Comparison of ENCODE assay signal across 10 mouse cellular contexts in the genomic region with DNA sequence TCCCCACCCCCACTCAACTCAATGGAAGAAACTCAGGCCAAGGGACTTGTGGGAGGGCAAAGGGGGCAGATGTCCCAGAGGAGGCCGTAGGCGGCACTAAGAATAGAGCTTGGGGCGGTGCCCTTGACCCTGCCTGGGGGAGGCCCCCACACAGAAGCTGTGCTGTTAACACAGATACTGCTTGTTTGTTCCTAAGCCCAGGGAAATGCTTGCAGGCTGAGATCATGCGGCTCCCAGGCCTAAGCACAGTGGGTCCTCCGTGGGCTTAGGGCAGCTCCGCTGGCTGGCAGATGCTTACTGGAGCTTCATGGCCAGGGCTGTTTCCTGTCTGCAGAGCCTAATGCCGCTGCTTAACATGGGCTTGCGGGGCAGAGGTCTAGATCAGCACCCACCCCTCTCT. TPM values are rescaled to one million over a fixed set of nuclear protein-coding genes. Genes with fewer than 3 reads are reported as not detected.
DNase-seq lines count a peak whose midpoint lies in the region; ATAC-seq and TF ChIP-seq lines count a peak whose summit lies in the region.
"Had no signal": no experiment of that assay in that cellular context is flagged by ENCODE, and none has a peak within 500 bp of the region (broad histone marks: within the 10 kb centered on the region; RNA-seq: fewer than 3 reads in every experiment).

No protein-coding gene starts in this region.

- no peaks in the 10 kb centered on the region for H3K36me3 ChIP-seq in heart, embryonic 15.5 days
- peaks cover 56% of the 10 kb centered on the region for H3K36me3 ChIP-seq in limb, embryonic 14.5 days (ENCODE audit: control insufficient read depth, insufficient read depth, low read length)

- peaks cover 21% of the 10 kb centered on the region for H3K4me1 ChIP-seq in heart, embryonic 15.5 days (replicated peaks)
- no peaks in the 10 kb centered on the region for H3K4me1 ChIP-seq in limb, embryonic 14.5 days (ENCODE audit: control insufficient read depth, insufficient read depth, low read length)
- H3K4me1 ChIP-seq: megakaryocyte, embryonic 14.5 days had no signal

- H3K27ac ChIP-seq in heart, embryonic 15.5 days = peak overlapping the region; percentile 72
- H3K27ac ChIP-seq in limb, embryonic 14.5 days (replicated peaks; ENCODE audit: low read depth, low read length) = no peak overlapping the region
- H3K27ac ChIP-seq: heart, adult 2 months had no signal

- H3K4me2 ChIP-seq in heart, embryonic 15.5 days = no peak overlapping the region
- H3K4me2 ChIP-seq in limb, embryonic 14.5 days (replicated peaks; ENCODE audit: low read depth, low read length, severe bottlenecking) = no peak overlapping the region

- intact Hi-C loops in gastrocnemius, postnatal 14 days (cut with DNase I; ENCODE audit: low total_unique reads) = no loop called here

- H3K4me3 ChIP-seq in heart, embryonic 15.5 days = no peak overlapping the region
- no peak overlapping the region for H3K4me3 ChIP-seq in limb, embryonic 14.5 days (replicated peaks; ENCODE audit: low read length)
- H3K4me3 ChIP-seq: heart, adult 2 months; megakaryocyte, embryonic 14.5 days had no signal

- 22% methylated on average over 8 of the region's 8 CpGs for WGBS in heart, embryonic 15.5 days
- WGBS in limb, embryonic 14.5 days = 63% methylated on average over 8 of the region's 8 CpGs

- no peaks in the 10 kb centered on the region for H3K9me3 ChIP-seq in heart, embryonic 15.5 days (replicated peaks)
- H3K9me3 ChIP-seq in limb, embryonic 14.5 days (ENCODE audit: control insufficient read depth, low read length) = no peaks in the 10 kb centered on the region

- peak; percentile 35 for DNase-seq in gastrocnemius, postnatal 14 days
- no peak for DNase-seq in gastrocnemius, postnatal 10 days
- peak; percentile 43 for DNase-seq in embryo, embryonic 11 days
- DNase-seq in limb, embryonic 14.5 days (ENCODE audit: low spot score) = peak; percentile 16
- no peak for DNase-seq in layer of hippocampus, adult 9-10 months (ENCODE audit: low spot score)
- DNase-seq in urinary bladder, postnatal 36 days (ENCODE audit: low spot score in 2 of 2) = no peak

- no peak for TF ChIP-seq POLR2A in limb, embryonic 14.5 days (IDR thresholded peaks at IDR 0.05; ENCODE audit: borderline replicate concordance, extremely low read depth, insufficient read depth, insufficient read length)

- no peak overlapping the region for H3K9ac ChIP-seq in heart, embryonic 15.5 days
- H3K9ac ChIP-seq in limb, embryonic 14.5 days (ENCODE audit: low read depth, low read length, severe bottlenecking) = no peak overlapping the region

- H3K27me3 ChIP-seq in heart, embryonic 15.5 days = no peaks in the 10 kb centered on the region
- no peaks in the 10 kb centered on the region for H3K27me3 ChIP-seq in limb, embryonic 14.5 days (ENCODE audit: control insufficient read depth, insufficient read depth, low read length)
- H3K27me3 ChIP-seq: megakaryocyte, embryonic 14.5 days had no signal

- peak; percentile 89 for ATAC-seq in heart, embryonic 15.5 days (replicated peaks; ENCODE audit: insufficient number of reproducible peaks, insufficient read depth, low FRiP score, low read depth)
- 0 out of 2 replicates have a peak, but pooled peaks have one; percentile 27 for ATAC-seq in limb, embryonic 14.5 days (ENCODE audit: low FRiP score, low read depth)
- no peak for ATAC-seq in inflammation-experienced regulatory T-cells, adult 6 months

RNA-seq across cellular contexts. Expression of a gene that starts 44.5 kb away (rescaled TPM):
- total RNA-seq in gastrocnemius, postnatal 14 days (2021) = 10 to 100 TPM; 12.3 to 18.7 TPM
- 10 to 100 TPM; 14.6 to 15.9 TPM for total RNA-seq in gastrocnemius, postnatal 10 days (2021)
- polyA plus RNA-seq in heart, embryonic 15.5 days (2015; fragmentation: Nextera tagmentation; extraction: Ambion mirVana) = 4.3 and 5.5 TPM in 2 replicates
- 18.3 and 21.5 TPM in 2 replicates for polyA plus RNA-seq in limb, embryonic 14.5 days (2012; rRNA removed)
- polyA plus RNA-seq in limb, embryonic 14.5 days (2014; fragmentation: Nextera tagmentation; extraction: Ambion mirVana) = 8.0 and 8.1 TPM in 2 replicates
- 10 to 100 TPM in 1 of 3 experiments, 1 to 10 TPM in 2; 9.1 to 14.6 (median 9.5) TPM for polyA plus RNA-seq in inflammation-experienced regulatory T-cells, adult 6 months (2017; shearing (Covaris generic))

Comparison
In these comparisons a context has a peak if more than half of its experiments do, and no peak if none do; other contexts are left out.
1. DNase-seq: peak in gastrocnemius, postnatal 14 days (single experiment), embryo, embryonic 11 days (single experiment) and limb, embryonic 14.5 days (single experiment); none in gastrocnemius, postnatal 10 days (single experiment), layer of hippocampus, adult 9-10 months (single experiment) and urinary bladder, postnatal 36 days (0 of 2).